Mouse (Mus musculus) left cerebral cortex, adult 11 months (tissue): Measurements from ENCODE around the gene Kynu.

ENCODE experiments used
- DNase-seq: peaks from one replicate; pipeline ENCODE4 v3.0.0; 2022; ENCODE audit warnings: low spot score

Kynu gene

DNA sequence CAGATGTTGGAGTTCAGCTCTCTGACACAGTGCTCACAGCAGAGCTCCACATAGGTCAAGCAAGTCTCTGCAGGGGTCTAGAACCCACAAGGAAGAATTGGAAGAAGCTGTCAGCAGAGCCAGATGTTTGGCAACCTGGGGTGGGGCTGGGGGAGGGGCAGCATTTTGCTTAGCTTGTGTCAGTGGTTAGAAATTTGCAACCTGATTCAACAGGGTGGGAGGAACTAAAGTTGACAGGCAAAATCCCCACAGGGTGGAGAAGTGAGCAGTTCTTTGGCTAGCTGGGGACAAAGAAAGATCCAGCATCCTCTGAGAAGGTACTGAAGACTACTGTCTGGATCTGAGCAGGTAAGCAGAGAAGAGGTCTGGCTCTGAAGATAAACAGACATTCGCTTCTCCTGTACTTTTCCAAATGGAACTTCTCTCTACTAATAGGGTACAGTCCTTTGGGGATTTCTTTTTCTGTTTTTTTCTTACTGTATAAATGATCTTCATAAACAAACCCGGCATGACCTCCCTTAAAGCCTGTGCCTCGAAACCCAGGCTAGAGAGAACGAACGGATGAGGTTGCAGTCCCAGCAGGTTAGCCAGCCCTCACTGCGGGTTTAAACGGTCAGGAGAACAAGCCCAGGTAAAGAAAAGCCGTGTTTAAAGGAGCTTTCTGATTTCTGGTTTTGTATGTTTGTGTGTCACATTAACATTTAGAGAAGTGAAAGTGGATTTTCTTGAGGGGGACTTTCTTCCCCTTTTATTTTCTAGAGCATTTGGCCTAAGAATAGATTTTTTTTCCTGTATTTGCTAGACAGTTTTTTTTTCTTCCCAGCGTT is at the start of gene Kynu:
Gene Kynu (plus strand): TSS at position 268 of the 827 bp plus-strand sequence.
- no peak for DNase-seq

DNA sequence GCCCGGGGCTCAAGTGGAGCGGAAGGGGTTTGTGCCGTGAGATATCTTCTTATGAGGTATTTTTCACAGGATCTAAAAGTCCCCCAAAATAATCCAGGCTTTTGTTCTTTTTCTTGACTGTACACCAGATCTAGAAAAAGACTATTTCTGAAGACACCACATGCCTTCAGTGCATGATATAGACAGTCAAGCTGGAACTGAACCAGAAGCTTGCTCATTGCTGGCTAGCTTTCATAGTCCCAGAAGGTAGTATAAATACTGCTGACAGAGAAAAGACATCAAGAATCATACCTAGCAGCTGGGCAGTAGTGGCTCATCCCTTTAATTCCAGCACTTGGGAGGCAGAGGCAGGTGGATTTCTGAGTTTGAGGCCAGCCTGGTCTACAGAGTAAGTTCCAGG is 48.9 kb upstream of the Kynu start:
- DNase-seq = peak; percentile 34

DNA sequence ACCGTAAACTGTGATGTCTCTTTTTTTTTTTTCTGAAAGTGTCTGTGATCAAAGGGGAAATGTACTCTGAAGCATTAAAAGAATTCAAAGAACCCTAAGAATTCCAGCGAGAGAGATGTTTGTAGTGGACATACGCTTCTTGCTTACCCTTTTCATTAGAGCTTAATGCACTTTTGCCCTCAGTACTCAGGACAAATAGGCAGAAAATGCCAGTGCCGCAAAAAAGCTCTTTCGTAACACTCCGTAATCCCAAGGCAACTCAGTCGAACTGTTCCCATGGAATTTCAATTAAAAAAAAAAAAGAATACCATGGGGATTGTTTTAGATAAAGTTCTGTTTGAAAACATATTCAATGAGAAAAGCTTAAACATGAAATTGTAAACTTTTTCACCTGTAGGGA is 41.3 kb upstream of the Kynu start:
- DNase-seq = no peak

DNA sequence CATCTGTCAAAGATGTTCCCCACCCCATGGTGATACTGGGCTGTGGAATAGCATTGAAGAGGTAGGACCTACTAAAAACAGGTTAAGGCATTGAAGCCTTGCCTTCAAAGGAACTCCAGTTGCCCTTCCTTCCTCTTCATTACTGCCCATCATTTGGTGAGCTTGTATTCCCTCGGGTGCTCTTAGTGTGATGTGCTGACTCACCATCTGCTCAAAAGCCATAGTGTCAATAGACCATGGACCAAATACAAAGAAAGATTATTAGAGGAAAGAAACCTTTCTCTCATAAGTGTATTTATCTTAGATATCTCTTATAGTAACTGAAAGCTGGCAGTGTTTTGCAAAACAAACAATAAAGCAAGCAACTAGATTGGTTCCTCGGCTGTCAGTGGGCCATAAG is 20.7 kb upstream of the Kynu start:
- no peak for DNase-seq

DNA sequence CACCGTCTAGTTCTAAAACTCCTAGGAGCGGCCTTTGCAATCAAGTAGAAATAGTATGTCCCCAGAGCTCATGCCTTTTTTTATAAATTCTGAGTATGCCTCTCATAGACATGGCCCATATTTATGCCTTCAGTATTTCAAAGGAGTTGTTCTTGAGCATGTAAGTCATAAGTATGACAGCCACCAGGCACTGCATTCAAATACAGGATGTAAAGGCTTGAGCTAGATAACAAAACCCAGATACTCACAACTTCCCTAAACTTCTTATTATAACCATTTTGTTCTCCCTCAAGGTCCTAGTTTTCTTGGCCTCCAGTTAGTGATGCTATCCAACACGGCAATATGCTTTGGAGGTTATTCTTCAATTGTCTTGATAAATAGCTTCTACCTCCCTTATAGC is 12.5 kb upstream of the Kynu start:
- DNase-seq = no peak

DNA sequence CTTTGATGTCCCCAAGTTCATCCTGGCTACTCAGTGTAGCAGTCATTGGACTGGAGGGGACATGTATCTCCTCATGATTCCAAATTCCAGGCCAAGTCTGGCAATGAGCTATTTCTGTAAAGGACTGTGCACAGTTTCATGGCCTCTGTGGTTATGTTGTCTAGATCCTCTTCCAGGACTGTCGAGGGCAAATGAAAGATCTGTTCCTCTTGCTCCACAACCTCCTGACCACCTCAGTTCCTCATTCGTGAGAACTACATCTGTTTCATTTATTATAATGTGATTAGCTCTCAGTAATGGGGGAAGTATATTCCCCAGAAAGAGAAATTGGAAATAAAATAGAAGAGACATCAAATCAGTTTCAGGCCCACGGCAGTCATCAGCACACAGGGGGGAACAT is 9.5 kb upstream of the Kynu start:
- no peak for DNase-seq

DNA sequence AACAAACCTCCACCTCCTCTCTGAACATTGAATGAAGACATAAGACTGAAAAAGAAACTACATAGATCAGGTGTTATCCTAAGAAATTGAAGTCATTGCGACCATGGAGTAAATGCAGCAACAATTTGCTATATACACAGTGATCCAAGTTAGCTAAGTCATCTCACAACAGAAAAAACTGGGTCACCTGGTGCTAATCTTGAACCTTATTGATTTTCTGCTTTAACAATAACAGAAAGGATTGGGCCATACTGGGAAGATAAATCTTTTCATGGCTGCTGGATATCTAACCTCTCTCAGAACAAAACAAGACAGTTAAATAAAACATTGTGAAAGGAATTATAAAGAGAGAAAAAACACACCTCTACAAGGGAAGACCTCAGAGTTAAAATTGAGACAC is 8.7 kb upstream of the Kynu start:
- DNase-seq = no peak

DNA sequence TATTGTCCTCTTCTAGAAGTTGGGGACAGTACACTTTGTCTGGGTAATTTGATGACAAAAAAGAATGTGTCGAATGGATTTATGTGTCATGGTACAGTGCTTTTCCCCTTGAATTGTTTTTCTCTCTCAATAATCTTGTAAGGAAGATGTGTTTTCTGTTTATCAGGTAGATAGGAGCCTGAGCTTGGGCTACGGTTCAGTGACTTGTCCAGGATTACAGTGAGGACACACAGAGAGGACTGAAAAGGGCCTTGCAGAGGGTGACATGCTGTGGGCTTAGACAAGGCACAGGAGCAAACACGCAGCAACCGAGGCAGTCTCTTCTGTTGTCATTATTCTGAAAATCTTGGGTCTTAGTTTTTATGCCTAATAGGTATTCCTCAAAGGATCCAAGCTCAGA is 913 bp upstream of the Kynu start:
- no peak for DNase-seq

DNA sequence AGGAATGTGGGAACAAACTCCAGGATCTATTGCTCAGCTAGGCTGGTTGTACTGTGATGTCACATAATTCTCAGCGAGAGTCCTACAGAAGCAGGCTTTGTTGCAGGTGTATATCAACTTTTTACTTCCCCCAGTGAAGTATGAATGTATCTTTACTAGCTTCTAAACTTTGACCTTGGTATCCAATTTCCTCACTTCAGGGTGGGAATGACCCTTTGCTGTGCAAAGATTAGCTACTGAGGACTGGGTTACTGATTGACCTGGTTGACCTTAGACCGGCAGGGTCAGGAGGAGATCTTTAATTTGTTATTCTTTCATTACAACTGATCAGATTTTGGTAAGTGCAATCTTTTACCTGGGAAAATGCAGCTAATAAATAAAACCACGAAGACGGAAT is 758 bp downstream of the Kynu start:
- no peak for DNase-seq

DNA sequence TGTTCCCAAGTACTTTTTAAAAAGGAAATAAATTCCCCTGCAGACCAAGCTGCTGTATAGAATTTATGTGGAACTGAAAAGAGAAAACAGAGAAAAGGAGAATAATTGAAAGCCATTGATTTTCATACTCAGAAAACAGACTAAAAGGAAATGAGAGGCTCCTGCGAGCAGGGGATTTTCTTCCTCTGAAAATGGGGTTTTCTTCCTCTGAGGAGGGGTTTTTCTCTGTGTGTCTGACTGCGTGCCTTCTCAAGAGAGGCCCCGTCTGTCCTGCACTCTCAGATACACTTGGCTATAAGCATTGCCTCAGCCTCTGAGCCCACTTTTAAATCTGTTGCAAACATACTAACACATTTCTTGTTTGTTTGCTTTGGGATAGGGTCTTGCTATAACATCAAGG is 1.9 kb downstream of the Kynu start:
- no peak for DNase-seq

DNA sequence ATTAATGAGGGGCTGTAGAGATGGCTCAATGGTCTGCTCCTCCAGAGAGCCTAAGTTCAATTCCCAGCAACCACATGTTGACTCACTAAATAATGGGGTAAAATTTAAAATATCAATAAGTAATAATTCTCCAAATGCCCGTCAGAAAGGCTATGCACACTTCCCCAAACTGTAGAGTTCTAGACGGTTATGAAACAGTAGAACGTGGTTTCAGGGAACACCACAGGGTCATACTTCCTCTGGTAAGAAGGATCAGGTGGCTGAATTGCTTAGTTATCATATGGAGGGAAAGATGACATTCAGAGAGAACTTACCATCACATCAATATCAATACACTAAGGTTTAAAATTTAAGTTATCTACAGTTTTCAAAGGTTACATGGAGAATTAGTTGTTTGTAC is 6.1 kb downstream of the Kynu start:
- no peak for DNase-seq

DNA sequence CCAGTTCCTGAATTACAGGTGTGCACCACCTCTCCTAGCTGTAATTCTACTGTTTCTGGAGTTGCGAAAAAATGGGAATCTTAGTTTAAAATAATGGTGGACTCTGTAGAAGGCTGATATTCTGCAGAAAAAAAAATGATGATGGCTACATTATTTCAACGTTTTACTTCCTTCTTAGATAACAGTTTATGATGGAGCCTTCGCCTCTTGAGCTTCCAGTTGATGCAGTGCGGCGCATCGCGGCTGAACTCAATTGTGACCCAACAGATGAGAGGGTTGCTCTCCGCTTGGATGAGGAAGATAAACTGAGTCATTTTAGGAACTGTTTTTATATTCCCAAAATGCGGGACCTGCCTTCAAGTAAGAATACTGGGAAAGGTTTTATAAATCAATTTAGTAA is 7.7 kb downstream of the Kynu start:
- DNase-seq = no peak

DNA sequence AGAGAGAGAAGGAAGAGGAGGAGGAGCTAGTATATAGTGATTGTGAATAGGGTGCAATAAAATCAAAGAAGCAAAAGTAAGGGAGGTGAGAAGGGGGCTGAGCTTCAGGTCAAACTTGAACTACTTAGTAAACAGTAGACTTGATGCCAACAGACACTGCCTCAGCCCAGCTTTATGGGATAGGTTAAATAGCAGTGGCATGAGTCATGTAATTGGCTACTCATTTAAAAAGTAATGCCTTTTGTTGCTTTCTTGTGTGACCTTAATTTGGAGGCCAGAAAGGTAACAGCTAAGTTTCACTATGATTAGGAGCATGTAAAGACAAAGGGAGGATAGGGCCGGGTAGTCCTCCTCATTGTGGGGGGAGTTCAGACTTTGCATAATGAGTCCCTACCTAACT is 13.3 kb downstream of the Kynu start:
- no peak for DNase-seq

DNA sequence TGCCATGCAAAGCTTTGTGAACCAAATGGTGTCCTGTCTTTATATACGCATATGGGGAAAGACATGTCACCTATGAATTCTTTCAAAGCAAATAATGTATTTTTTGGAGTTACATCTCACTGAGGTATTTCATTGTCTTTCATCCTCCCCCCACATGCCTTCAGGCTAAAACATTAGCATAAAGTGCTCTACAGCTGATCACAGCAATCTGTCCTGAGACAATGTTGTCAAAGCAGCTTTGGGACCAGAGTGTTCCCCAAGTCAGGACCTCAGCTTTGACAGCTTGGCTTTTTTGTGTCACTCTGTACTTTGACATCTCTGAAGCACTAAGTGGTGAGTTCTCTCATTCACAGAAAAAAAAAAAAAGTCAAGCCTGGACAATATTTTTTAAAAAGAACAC is 18.4 kb downstream of the Kynu start:
- no peak for DNase-seq

DNA sequence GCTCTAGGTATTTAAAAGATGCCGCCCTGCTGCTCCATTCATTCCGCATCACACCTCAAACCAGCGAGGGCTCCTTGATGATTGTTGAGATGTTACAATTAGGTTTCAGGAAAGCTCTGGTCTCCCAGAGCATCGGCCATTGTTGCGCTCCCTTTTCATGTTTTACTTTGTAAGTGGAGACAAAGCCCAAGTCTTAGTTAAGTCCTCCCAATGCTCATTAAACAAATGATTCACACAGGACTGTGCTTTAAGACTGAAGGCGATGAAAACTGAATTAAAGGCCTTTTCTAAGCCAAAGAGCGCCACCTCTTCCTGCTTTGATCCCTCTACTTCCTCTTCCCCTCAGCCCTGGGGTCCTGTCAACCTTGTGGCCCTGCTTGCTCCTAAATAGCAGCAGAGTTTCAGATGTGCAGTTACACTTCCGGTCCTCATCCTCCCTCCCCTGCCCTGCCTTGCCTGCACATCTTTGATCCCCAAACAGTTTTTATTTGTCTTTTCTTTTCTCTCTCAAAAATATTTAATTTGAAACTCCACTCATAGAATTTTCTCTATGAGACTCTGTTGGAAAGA is 28.2 kb downstream of the Kynu start:
- no peak for DNase-seq

DNA sequence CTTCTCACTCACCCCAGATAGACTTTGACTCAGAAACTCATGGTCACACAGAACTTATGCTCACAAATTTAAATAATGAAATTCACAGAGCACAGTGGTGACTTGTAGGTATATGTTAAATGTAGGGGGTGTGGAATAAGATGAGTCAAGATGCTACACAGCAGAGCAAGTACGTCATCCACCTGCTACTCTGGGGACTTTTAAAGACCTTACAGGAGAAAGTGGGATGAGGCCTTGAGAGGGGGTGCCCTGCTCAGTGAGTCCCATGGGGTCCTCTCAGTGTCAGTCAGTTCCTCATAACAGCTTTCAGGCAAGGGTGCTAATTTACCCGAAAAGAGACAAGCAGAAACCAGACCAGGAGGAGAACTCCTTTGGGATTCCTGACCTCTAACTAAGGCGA is 30.4 kb downstream of the Kynu start:
- DNase-seq = no peak

DNA sequence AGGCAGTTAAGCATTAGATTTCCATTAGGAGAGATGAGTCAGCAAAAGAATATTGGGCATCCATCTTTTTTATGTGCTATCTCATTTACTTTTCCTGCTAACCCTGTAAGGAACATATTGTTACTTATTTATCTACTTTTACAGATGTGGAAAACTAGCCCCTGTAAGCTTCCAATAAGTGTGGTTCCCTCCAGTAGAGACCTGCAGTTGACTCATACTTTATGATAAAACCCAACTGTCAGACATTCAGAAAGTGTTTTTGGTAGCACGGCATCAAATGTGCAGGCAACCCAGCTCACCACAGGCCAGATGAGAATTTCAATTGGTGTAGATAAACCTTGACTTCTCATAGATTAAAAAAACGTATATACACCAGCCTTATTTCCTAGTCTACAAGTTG is 32.7 kb downstream of the Kynu start:
- DNase-seq = no peak

DNA sequence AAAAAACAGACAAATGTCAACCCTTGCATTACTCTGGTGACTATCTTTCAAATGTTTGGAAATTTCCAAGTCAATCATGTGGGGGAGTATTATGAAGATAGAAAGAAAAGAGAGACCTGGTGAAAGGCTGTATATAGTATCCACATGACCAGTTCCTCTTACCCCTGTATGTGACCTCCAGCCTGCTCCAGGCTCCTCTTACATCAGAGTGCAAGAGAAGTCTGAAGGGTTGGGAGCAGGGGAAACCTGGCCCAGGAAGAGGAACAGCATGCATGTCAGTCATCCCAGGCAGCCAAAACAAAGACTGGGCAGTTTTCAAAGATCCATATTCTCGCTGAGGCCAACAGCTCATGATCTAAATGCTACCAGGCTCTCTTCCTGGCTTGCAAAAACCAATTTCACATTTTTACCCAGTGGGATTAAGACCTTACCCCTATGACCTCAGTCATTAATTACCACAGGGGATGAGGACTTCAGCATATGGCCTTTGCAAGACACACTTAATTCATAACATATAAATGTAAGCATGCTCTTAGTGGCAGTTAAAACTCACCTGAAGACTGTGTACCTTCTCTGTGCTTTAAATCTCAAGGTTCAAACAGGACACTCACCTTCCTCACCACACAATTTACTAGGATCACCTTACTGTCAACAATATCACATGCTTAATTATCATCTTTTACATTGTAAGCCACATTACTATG is 37.0 kb downstream of the Kynu start:
- DNase-seq = no peak

DNA sequence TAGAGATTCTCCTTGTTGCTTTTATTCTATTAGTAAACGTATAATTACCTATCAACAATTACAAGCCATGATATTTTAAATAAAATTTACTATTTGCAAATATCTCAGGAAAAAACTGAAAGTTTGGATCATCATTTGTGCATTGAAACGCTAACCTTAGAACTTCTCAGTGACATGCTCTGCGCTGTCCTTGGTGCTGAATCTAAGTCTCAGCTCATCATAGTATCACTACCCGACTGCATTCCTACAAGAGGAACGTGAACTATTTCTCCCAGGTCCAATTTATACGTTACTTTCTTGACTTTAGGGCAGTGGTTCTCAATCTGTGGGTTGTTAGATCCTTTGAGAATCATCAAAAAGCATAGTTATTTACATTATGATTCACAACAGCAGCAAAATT is 58.4 kb downstream of the Kynu start:
- DNase-seq = no peak

DNA sequence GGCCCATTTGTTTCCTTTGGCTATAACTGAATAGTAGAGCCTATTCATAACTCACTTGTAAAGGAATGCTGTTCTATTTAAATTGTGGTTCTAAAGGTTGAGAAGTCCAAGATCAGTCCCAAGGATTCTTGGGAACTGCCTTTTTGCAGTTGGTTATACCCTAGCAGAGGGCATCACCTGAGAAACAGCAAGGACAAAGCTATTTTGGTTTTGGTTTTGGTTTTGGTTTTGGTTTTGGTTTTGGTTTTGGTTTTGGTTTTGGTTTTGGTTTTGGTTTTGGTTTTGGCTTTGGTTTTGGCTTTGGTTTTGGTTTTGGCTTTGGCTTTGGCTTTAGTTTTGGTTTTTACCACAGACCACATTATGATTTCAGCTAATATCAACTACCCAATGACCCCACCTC is 66.0 kb downstream of the Kynu start:
- no peak for DNase-seq

DNA sequence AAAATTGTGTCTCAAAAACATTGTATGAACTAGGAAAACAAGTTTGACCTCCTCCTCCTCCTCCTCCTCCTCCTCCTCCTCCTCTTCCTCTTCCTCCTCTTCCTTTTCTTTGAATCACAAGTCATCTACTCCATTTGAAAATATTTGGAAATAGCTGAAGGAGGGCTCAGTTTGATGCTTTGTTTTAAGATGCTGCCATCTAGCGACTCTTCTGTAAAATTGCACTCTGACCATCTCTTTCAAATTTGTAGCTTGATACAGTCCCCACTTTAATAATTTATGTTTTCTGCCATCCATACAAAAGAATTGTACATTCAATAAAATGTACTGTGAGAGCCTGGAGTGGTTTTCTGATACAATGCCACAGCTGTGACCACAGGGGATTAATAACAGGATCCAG is 67.7 kb downstream of the Kynu start:
- no peak for DNase-seq

DNA sequence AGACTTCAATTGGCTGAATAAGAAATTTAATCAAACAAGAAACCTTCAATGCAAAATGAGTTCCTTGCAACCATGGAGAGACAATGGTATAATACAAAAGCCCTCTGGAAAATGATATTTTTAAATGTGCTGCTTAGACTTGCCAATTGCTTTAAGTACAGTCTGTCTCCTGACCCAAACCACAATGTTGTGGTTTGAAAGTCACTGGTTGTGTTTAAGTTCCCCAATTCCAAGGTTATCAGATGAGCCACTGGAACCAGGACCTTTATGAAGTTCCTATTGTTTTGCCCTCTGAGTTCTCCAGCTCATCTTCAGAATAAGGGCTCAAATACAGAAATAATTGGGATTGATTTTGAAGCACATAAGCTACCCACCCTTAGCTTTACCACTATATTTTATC is 76.7 kb downstream of the Kynu start:
- DNase-seq = no peak

DNA sequence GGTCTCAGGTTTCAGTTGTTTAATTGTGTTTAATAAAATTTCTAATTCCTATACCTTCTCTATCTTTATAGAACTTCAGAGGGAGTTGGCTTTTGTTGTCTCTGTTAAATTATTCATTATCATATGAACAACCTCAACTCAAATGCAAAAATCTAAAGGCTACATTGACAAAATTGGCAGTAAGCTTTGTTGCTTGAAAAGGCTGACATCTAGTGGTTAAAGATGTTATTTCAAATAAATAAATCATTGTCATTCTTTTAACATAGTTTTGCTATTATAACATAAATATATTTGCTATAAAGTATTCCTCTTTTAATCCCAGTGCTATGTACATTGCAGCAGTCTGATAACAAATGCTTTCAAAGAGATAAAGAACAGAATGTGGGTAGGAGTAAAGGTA is 81.4 kb downstream of the Kynu start:
- DNase-seq = no peak

DNA sequence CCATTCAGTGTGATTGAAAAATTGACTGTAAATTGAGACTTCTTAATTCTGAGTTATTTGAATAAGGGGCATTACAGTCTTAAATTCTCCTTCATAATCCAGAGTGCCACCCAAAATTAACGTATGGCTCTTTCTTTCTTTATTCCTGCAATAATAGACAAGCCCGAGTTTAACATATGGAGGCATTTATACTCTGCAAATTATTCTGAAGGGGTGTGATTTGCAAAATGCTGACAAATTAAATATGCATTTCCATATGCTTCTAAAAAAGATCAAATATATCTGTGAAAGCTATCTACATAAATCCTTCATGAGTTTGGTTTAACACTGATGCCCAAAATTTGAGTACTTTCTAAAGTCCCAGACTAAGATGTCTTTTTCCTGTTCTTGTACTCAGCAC is 91.8 kb downstream of the Kynu start:
- DNase-seq = peak; percentile 12
